Mouse (Mus musculus): ENCODE measurements around the gene Lyve1. TPM values are rescaled to one million over a fixed set of nuclear protein-coding genes. Genes with fewer than 3 reads are reported as not detected.

Gene Lyve1
- polyA plus RNA-seq, 1 experiment, result 0.27 TPM

- Histone ChIP-seq H3K27ac (ENCODE audit: control insufficient read depth, insufficient read depth, low read depth, low read length) (no peak overlapping the region), H3K27me3 (ENCODE audit: control insufficient read depth, insufficient read depth, low read length) (no peaks in the 10 kb centered on the region), H3K4me3 (ENCODE audit: control insufficient read depth, low read depth, low read length) (no peak overlapping the region), H3K36me3 (ENCODE audit: control insufficient read depth, insufficient read depth, low read length) (peaks cover 1% of the 10 kb centered on the region; the same call in 1 of the 2 replicates), H3K4me1 (ENCODE audit: control insufficient read depth, insufficient read depth, low read length) (no peaks in the 10 kb centered on the region)
- no peak for TF ChIP-seq CTCF (IDR thresholded peaks at IDR 0.05; ENCODE audit: control insufficient read depth, insufficient read depth, insufficient replicate concordance, low read depth, low read length)
- no peak for TF ChIP-seq POLR2A (IDR thresholded peaks at IDR 0.05; ENCODE audit: control insufficient read depth, low read depth, low read length)
These were observed 52.0 kb downstream of the Lyve1 start for GRCm38 (mm10) chr7:110810995-110811394.

GRCm38 (mm10) chr7:110809585-110810557 lies 53.2 kb downstream of the Lyve1 start:
- H3K27ac ChIP-seq (ENCODE audit: control insufficient read depth, insufficient read depth, low read depth, low read length), result no peak overlapping the region
- TF ChIP-seq CTCF (IDR thresholded peaks at IDR 0.05; ENCODE audit: control insufficient read depth, insufficient read depth, insufficient replicate concordance, low read depth, low read length) (no peak), POLR2A (IDR thresholded peaks at IDR 0.05; ENCODE audit: control insufficient read depth, low read depth, low read length) (no peak)

GRCm38 (mm10) chr7:110808962-110809361 lies 54.1 kb downstream of the Lyve1 start:
- no peak for TF ChIP-seq CTCF (IDR thresholded peaks at IDR 0.05; ENCODE audit: control insufficient read depth, insufficient read depth, insufficient replicate concordance, low read depth, low read length)
- no peak for TF ChIP-seq POLR2A (IDR thresholded peaks at IDR 0.05; ENCODE audit: control insufficient read depth, low read depth, low read length)
- no peak overlapping the region for H3K4me3 ChIP-seq (ENCODE audit: control insufficient read depth, low read depth, low read length)
- no peaks in the 10 kb centered on the region; the same call in 1 of the 2 replicates for H3K4me1 ChIP-seq (ENCODE audit: control insufficient read depth, insufficient read depth, low read length)
- no peaks in the 10 kb centered on the region for H3K27me3 ChIP-seq (ENCODE audit: control insufficient read depth, insufficient read depth, low read length)
- no peaks in the 10 kb centered on the region for H3K36me3 ChIP-seq (ENCODE audit: control insufficient read depth, insufficient read depth, low read length)
- H3K27ac ChIP-seq (ENCODE audit: control insufficient read depth, insufficient read depth, low read depth, low read length), result no peak overlapping the region

More at GRCm38 (mm10) chr7:110809585-110810557, 53.2 kb downstream of the Lyve1 start:
- H3K36me3 ChIP-seq (ENCODE audit: control insufficient read depth, insufficient read depth, low read length), result no peaks in the 10 kb centered on the region
- no peaks in the 10 kb centered on the region for H3K4me1 ChIP-seq (ENCODE audit: control insufficient read depth, insufficient read depth, low read length)
- no peak overlapping the region for H3K4me3 ChIP-seq (ENCODE audit: control insufficient read depth, low read depth, low read length)
- no peaks in the 10 kb centered on the region for H3K27me3 ChIP-seq (ENCODE audit: control insufficient read depth, insufficient read depth, low read length)

- TF ChIP-seq CTCF (IDR thresholded peaks at IDR 0.05; ENCODE audit: control insufficient read depth, insufficient read depth, insufficient replicate concordance, low read depth, low read length), result no peak
- no peak for TF ChIP-seq POLR2A (IDR thresholded peaks at IDR 0.05; ENCODE audit: control insufficient read depth, low read depth, low read length)
- Histone ChIP-seq H3K36me3 (ENCODE audit: control insufficient read depth, insufficient read depth, low read length) (no peaks in the 10 kb centered on the region), H3K4me1 (ENCODE audit: control insufficient read depth, insufficient read depth, low read length) (no peaks in the 10 kb centered on the region; the same call in 1 of the 2 replicates), H3K4me3 (ENCODE audit: control insufficient read depth, low read depth, low read length) (no peak overlapping the region), H3K27ac (ENCODE audit: control insufficient read depth, insufficient read depth, low read depth, low read length) (no peak overlapping the region), H3K27me3 (ENCODE audit: control insufficient read depth, insufficient read depth, low read length) (no peaks in the 10 kb centered on the region)
These were observed 55.5 kb downstream of the Lyve1 start for GRCm38 (mm10) chr7:110807460-110808030.

GRCm38 (mm10) chr7:110804266-110804665 lies 58.8 kb downstream of the Lyve1 start:
- Histone ChIP-seq H3K4me3 (ENCODE audit: control insufficient read depth, low read depth, low read length) (no peak overlapping the region), H3K36me3 (ENCODE audit: control insufficient read depth, insufficient read depth, low read length) (no peaks in the 10 kb centered on the region), H3K27me3 (ENCODE audit: control insufficient read depth, insufficient read depth, low read length) (no peaks in the 10 kb centered on the region), H3K27ac (ENCODE audit: control insufficient read depth, insufficient read depth, low read depth, low read length) (no peak overlapping the region), H3K4me1 (ENCODE audit: control insufficient read depth, insufficient read depth, low read length) (no peaks in the 10 kb centered on the region; the same call in 1 of the 2 replicates)
- TF ChIP-seq POLR2A (IDR thresholded peaks at IDR 0.05; ENCODE audit: control insufficient read depth, low read depth, low read length), result no peak
- no peak for TF ChIP-seq CTCF (IDR thresholded peaks at IDR 0.05; ENCODE audit: control insufficient read depth, insufficient read depth, insufficient replicate concordance, low read depth, low read length)

GRCm38 (mm10) chr7:110803131-110803530 lies 59.9 kb downstream of the Lyve1 start:
- Histone ChIP-seq H3K4me3 (ENCODE audit: control insufficient read depth, low read depth, low read length) (no peak overlapping the region), H3K27me3 (ENCODE audit: control insufficient read depth, insufficient read depth, low read length) (no peaks in the 10 kb centered on the region), H3K4me1 (ENCODE audit: control insufficient read depth, insufficient read depth, low read length) (no peaks in the 10 kb centered on the region; the same call in 1 of the 2 replicates), H3K36me3 (ENCODE audit: control insufficient read depth, insufficient read depth, low read length) (no peaks in the 10 kb centered on the region), H3K27ac (ENCODE audit: control insufficient read depth, insufficient read depth, low read depth, low read length) (no peak overlapping the region)
- TF ChIP-seq POLR2A (IDR thresholded peaks at IDR 0.05; ENCODE audit: control insufficient read depth, low read depth, low read length), result no peak
- TF ChIP-seq CTCF (IDR thresholded peaks at IDR 0.05; ENCODE audit: control insufficient read depth, insufficient read depth, insufficient replicate concordance, low read depth, low read length), result no peak

GRCm38 (mm10) chr7:110801028-110801427 lies 62.0 kb downstream of the Lyve1 start:
- no peaks in the 10 kb centered on the region for H3K27me3 ChIP-seq (ENCODE audit: control insufficient read depth, insufficient read depth, low read length)
- TF ChIP-seq CTCF (IDR thresholded peaks at IDR 0.05; ENCODE audit: control insufficient read depth, insufficient read depth, insufficient replicate concordance, low read depth, low read length) (peak; percentile 81; the same call in 1 of the 2 replicates), POLR2A (IDR thresholded peaks at IDR 0.05; ENCODE audit: control insufficient read depth, low read depth, low read length) (no peak)

More at GRCm38 (mm10) chr7:110801028-110801427, 62.0 kb downstream of the Lyve1 start:
- H3K27ac ChIP-seq (ENCODE audit: control insufficient read depth, insufficient read depth, low read depth, low read length), result no peak overlapping the region
- no peaks in the 10 kb centered on the region; the same call in 1 of the 2 replicates for H3K4me1 ChIP-seq (ENCODE audit: control insufficient read depth, insufficient read depth, low read length)
- no peak overlapping the region for H3K4me3 ChIP-seq (ENCODE audit: control insufficient read depth, low read depth, low read length)
- H3K36me3 ChIP-seq (ENCODE audit: control insufficient read depth, insufficient read depth, low read length), result no peaks in the 10 kb centered on the region

Other genes with a start within 250 kb of the Lyve1 start
- gene Sbf2, start 248.3 kb downstream of the Lyve1 start, polyA plus RNA-seq (2012; rRNA removed), result 35.2 and 37.0 TPM in 2 replicates
- gene Adm, start 235.6 kb downstream of the Lyve1 start, polyA plus RNA-seq (2012; rRNA removed), result 0.30 and 0.94 TPM in 2 replicates
- 1.8 and 2.5 TPM in 2 replicates for gene Ampd3, start 95.0 kb downstream of the Lyve1 start, polyA plus RNA-seq (2012; rRNA removed)
- 71.2 and 76.4 TPM in 2 replicates for gene Rnf141, start 18.8 kb downstream of the Lyve1 start, polyA plus RNA-seq (2012; rRNA removed)
- gene Mrvi1, start 119.2 kb upstream of the Lyve1 start, polyA plus RNA-seq (2012; rRNA removed), result 2.0 and 3.4 TPM in 2 replicates
- gene Ctr9, start 165.7 kb upstream of the Lyve1 start, polyA plus RNA-seq (2012; rRNA removed), result 17.3 and 19.3 TPM in 2 replicates
- gene Eif4g2, start 219.8 kb upstream of the Lyve1 start, polyA plus RNA-seq (2012; rRNA removed), result 156 and 167 TPM in 2 replicates

Measured in testis, adult 2 months (tissue).